Mouse (Mus musculus): Measurements from ENCODE around the gene Gzmb.
"Not testable (repeated sequence)": the region's sequence is repeated elsewhere in the genome, so short reads cannot be mapped to it uniquely, and the experiment has no call there.

Gene Gzmb

DNA sequence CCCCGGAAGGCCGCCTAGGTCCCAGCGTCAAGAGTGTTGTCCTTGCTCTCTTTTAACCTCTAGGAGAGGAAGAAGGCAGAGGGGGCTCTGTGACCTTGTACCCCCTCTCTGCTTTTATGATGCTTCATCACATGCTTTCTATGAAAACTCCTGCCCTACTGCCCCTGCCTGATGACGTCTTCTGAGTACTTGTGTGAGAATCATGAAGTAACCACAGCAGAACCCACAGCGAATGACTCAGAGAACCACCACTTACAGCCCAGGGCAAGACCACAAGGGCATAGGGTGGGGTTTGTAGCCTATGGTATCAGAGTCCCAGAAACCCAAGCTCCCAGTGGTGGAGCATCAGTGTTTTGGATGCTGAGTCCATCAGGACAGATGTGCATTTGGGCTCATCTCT lies at the start of gene Gzmb:
Gene Gzmb, minus strand, starts transcription at position 108 of the 400 bp plus-strand sequence.
- no peak for DNase-seq

DNA sequence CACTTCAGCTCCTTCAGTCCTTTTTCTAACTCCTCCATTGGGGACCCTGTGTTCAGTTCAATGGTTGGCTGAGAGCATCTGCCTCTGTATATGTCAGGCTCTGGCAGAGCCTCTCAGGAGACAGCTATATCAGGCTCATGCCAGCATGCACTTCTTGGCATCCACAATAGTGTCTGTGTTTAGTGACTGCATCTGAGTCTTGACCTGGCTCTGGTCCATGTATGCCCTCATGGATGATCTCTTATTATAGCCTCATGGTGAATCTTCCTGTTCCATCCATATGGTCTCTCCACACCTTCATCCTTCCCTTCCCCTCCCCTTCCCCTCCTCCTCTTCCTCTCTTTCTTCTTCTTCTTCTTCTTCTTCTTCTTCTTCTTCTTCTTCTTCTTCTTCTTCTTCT lies 49.7 kb upstream of the Gzmb start:
- DNase-seq = peak; percentile 29 to 62

DNA sequence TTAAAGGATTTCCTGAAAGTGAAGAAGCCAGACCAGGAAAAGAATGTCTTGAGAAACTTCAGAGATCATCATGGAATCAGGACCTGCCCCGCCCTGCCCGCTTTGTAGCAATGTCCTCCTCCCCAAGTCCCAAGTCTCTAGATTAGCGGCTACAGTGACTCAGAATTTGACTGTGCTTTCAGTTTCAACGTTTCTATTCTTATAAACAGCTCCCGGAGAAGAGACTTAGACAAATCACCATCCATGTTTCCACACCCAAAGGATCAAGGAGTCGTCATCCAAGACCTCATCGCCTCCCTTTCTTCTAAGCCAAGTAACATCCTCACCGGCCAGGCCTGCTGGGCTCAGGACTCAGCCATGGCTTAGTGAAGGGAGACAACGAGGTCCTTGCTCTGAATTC lies 48.2 kb upstream of the Gzmb start:
- no peak for DNase-seq

DNA sequence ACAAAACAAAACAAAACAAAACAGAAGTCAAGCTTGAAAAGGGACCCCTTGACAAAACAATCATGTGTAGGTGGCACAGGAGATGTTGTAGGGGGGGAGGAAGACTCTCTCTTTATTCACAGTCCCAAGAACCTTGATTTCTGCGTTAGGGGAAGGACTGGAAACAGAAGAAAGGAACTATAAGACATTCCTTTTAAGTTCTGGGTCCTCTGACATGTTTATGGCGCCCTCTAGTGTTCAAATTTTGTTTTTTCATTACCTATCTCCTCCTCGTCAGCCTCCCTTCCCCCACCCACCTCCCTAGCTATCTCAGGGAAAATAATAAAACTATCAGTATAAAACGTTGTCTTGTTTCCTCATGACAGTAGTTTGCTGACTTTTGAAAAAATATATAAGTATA lies 42.1 kb upstream of the Gzmb start:
- DNase-seq = peak in 1 of 2 experiments; percentile 34

DNA sequence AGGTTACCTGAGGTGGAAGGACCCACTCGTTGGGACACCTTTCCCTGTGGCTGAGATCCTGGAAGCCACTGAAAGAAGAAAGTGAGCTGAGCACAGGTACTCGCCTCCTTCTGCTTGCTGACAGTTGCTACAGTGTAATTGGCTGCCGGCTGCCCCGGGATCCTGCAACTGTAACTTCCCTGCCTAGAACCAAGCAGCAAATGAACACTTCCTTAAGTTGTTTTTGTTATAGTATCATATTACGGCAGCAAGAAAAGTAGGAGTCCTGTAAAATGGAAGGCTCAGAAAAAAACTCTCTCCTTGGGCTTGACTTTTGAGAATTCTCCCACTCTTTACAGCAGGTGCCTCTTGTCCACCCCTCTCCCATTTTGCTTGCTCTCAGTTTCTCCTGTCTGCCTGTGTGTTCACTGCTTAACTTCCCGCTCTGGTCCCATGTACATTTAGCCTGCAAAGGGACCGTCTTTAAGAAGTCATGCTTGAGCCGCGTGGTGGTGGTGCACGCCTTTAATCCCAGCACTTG lies 41.5 kb upstream of the Gzmb start:
- DNase-seq = no peak

DNA sequence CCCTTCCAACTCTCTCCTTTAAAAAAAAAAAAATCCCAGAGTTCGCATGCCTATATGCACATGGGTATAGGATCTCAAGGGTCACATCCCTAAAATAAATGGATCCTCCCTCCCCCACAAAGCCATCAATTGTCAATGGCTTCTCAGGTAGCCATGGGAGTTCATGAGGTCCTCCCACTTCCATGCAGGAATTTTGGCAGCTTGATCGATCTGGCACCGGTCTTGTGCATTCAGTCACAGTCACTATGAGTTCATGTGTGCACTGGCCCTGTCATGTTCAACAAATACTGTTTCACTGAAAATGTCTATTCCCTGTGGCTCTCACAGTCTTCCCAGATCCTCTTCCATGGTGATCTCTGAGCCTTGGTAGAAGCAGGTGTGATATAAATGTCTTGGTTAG lies 40.0 kb upstream of the Gzmb start:
- no peak for DNase-seq

DNA sequence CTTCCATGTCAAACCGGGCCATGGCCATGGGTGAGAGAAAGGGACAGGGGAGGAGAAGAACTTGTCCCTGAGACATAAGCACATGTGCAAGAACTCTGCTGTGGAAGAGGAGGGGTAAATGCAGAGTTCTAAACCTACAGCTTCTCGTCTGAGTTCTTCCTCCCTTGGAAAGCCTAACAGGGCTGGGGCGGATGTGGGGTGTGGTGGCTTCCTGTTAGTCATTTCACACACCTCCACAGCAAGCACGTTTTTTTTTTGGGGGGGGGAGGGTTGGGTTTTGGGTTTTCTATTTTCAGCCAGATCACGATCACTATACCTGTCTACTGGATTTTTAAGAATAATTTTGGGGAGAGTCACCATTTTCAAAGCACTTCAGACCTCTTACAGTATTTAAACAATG lies 34.7 kb upstream of the Gzmb start:
- DNase-seq = no peak

DNA sequence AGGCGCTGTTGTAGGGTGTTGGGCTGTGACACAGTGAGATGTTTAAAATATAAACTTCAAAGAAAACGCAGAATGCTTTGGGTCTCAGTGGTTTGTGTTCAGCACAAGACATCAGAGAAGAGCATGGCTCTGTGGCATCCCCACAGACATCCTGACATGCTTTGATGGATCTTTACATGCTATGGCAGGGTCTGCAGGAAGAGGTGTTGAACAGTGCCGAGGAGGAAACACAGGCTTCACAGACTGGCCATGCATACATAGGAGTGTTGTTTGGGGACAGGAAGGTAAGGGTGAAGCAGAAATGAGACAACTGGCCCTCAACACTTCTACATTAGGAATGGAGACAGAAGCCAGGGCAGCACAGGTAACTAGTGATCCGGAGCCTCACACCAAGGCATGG lies 34.0 kb upstream of the Gzmb start:
- DNase-seq = no peak

DNA sequence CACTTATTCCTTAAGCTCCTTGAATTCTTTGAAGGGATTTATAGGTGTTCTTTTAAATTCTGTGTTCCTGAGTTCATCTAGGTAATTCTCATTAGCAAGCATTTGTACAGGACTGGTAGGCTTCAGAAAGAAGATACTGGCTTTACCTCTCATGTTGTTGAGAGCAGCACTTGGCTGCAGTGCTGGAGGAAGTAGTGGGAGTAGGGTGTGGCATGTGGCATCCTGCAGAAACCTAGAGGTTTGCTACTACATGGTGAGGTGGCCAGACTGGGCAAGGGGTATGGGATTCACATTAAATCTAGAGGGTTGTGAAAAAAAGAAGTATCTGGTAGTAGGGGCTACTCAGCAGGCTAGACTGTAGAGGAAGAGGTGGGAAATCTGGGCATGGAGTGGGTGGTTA lies 31.1 kb upstream of the Gzmb start:
- no peak for DNase-seq

DNA sequence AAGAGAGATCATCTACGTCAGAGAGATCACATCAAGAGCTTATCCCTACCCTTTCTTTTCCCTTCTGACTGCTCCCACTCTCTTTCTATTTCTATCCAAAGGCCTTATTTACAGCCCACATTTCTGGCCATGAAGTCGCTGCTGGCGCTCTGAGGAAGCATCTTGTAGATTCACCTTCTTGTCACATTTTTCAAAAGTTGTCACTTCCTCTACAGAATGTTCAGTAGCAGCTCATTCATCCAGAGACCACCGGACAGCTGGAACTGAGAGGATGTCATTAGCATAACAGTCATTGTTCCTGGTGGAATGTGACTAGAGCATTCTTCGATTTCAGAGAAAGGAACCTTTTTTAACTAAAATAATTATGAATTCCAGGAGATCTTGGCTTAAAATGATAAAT lies 26.6 kb upstream of the Gzmb start:
- DNase-seq = no peak

DNA sequence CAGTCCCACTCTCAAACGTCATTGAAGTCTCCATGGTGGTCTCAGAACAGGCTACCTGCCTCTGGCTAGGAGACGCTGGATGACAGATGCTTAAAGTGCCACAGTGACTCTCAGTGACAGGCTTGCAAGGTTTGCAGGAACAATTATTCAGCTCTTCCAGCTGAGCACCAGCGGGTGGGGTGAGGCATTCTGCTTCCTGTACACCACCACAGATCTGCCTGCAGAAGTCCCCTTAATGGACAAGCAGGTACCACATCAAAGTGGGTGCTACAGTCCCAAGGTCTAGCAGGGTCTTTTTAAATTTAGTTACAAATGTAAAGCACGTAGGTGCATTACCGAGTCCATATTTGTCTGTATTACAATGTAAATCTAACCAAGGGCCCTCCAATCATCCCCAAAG lies 25.7 kb upstream of the Gzmb start:
- DNase-seq = no peak

DNA sequence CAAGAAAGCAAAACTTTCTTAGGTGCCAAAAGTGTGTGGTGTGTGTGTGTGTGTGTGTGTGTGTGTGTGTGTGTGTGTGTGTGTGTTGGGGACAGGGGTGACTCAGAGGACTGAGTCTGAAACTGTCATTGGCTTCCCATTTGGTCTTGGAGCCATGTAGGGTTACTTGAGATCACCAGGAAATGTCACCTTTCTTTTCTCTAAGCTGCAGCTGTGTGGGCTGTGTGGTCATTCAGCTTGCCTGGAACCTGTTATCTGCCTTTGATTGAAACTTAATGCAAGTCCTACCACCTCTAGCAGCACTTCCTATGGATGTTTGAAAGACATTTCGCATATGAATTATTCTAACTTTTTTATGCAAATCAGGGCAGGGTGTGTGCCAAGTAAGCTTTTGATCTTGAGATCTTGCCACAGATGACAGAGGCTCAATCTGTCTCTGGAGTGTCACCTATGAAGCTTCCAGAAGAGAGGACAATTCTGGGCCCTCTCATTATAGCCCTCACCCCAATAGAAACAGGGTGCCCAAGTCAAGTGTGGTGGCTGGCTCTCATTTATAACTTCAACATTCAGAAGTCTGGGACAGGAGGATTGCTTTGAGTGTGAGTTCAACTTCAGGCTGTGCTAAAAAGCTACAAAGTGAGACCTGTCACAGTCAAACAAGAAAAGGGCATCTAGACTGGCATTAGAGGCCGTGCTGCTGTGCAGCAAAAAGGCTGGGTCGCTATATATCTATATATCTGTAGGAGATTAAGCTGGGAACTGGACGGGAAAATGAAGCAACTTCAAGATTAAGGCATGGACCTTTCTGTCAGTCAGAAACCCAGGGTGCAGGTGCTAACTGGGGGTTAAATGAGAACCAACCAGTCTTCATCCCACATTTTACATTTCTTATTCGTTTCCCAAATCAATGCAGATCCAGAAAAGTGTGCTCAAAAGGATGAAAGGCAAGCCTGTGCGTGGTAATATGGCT lies 22.6 kb upstream of the Gzmb start:
- DNase-seq = no peak

DNA sequence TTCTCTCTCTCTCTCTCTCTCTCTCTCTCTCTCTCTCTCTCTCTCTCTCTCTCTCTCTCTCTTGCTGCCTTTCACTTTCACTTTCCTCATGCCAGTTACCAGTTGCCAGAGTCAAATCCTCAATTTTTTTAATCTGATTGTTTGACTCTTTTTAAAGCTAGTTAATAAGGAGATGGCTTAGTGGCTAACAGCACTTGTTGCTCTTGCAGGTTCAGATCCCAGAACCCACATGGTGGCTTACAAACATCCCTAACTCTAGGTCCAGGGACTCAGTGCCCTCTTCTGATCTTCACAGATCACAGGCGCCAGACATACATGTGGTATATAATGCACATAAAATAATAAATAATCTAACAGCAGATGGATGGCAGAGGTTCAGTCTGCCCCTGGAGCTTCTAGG lies 21.8 kb upstream of the Gzmb start:
- no peak for DNase-seq

DNA sequence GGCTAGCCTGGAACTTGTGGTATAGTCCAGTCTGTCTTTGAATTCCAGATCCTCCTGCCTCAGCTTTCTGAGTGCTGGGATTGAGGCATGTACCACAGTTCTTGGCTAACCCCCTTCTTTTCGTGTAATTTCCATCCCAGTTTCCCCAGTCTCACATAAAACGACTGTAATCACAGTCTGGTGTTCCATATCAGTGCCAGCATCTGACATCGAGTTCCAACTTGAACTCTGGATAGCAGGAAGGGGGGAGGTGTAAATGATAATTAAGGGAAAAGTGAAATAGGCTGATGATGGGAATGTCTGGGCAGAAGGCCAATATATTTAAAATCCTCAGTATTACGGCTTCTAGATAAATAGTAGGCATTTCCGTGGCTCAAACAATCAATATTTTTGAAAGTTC lies 19.0 kb upstream of the Gzmb start:
- DNase-seq = no peak

DNA sequence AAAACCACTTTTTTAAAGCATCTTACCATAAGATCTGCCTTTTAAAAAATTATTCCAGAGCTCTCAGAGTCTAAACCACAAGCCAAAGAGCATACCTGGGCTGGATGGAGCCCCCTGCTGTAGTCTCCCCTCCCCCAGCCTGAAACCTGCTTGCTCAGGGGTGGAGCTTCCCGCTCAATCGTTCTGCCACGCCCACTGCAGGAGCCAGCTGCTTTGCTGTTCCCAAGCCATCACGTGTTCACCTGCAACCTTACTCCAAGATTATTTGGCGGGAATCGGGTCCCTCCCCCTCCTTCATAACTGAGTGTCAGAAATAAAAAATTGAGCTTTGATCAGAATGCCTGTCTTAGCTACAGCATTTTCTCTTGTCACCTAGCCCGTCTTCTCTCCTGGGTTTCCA lies 16.6 kb upstream of the Gzmb start:
- DNase-seq = not testable (repeated sequence)

DNA sequence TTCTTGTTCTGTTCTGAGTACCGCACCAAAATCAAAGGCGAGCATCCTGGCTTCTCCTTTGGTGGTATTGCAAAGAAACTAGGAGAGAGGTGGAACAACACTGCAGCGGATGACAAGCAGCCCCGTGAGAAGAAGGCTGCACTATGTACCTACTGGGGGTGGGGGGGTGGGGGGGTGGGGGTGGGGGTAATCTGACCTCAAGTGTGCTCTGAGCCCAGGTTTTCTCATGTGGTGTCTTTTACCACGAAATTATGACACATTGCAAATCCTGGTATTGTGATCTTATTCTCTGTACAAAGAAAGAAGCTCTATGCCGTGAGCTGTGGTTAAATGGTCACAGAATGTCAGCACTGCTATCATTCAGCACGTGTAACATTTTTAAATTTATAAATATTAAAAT lies 14.0 kb upstream of the Gzmb start:
- not testable (repeated sequence) for DNase-seq

DNA sequence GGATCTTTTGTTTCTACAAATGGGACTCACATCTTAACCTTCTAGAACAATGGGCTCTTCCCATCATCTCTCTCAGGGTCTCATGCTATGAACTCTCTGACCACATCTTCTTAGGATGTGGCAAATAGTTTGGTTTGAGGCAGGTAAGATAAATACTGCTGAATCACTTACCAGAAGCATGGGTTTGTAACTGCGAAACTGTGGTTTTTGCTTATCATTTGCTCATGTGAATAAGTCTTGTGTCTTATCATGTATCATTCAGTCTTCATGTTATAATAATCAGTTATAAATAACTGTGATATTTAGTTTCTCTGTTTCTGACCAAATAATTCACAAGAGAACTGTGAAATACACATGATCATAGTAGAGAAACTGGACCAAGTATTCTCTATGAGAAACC lies 4.0 kb upstream of the Gzmb start:
- no peak for DNase-seq

DNA sequence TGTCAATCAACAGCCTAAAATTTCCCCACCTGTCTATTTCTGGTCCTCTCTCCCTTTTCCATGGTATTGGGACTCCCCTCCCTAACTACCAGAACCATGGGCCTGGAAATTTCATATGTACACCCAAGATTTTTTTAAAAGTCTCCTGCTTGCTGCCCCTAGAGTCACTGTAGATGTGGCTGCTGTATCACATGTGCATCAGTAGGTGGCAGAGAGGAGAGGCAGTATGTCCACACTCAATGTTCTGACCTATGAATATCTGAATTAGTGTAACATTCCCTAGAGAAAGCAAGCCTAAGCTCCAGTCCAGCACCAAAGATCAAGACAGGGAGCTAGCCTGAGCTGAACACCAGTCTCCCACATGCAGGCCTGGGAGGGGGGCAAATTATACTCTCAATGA lies 21.7 kb downstream of the Gzmb start:
- no peak for DNase-seq

DNA sequence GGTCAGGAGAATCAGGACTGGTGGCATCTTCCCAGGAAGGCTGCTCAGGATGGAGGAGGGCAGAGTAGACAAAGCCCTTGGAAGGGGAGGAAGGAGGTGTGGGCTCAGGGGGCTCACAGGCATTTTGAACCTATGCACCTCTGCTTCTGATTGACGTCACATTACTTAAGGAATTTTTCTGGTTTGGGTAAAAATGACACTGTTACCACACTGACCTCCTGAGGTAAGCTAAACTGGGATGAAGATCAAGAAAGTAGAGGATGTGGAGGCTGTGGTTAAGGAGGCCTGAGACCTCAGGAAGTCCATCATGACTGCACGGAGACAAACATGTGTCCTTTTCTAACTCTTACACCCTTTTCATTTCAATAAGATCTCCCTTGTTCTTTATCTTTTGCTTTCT lies 27.5 kb downstream of the Gzmb start, which contains the start of gene Gzmc:
Gene Gzmc, minus strand, starts transcription at position 101 of the 400 bp plus-strand sequence.
- DNase-seq = no peak

DNA sequence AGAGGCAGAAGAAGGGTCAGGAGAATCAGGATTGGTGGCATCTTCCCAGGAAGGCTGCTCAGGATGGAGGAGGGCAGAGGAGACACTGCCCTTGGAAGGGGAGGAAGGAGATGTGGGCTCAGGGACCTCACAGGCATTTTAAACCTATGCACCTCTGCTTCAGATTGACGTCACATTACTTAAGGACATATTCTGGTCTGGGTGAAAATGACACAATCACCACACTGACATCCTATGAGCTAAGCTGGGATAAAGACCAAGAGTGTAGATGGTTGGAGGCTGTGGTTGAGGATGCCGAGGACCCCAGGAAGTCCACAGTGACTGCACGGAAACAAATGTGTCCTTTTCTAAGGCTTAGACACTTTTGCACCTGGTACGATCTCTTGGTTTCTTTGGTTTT lies 50.7 kb downstream of the Gzmb start, which contains the start of gene Gzmf:
Gene Gzmf, minus strand, starts transcription at position 101 of the 400 bp plus-strand sequence.
- DNase-seq = no peak
